Mouse (Mus musculus) right cerebral cortex, adult 18-20 months (tissue): Measurements from ENCODE around the gene Nek9.

Experiments
- DNase-seq: peaks from one replicate; pipeline ENCODE4 v3.0.0; 2022; ENCODE audit warnings: mixed read lengths

Gene Nek9

DNA sequence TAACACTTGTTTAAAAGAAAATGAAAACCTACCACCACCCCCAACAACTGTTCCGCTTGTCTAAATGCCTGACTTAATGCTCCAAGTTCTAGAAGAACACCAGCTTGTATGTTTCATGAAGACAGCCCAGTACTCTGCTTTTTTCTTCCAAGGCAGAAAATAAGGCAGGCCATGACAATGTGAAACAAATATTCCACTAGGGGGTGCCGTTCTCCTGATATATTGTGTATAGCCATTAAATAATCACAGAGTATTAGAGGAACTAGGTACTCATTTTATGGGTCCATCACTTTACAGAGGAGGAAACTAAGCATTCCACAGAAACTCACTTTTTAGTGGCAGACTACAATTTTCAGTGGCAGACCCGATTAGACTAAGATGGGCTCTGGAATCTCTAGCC, 7.2 kb upstream of the Nek9 start:
- peak; percentile 42 for DNase-seq

DNA sequence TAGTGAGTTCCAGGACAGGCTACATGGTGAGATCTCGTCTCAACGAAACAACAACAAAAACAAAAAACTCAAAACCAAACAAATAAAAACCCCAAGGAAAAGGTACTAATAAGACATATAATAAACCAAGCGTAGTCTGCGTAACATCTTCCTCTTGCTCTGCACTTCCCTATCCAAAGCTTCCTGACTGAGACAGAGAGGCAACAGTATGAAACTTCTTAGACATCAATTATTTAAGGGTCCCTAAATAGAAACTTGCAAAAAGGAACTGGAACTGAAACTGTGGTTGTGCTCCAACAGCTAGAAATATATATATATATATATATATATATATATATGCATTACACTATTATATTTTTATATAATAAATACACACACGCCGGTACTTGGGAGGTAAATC, 6.4 kb upstream of the Nek9 start:
- no peak for DNase-seq

- no peak for DNase-seq
Observed at GRCm38 (mm10) chr12:85344252-85344651, 5.1 kb upstream of the Nek9 start.

DNA sequence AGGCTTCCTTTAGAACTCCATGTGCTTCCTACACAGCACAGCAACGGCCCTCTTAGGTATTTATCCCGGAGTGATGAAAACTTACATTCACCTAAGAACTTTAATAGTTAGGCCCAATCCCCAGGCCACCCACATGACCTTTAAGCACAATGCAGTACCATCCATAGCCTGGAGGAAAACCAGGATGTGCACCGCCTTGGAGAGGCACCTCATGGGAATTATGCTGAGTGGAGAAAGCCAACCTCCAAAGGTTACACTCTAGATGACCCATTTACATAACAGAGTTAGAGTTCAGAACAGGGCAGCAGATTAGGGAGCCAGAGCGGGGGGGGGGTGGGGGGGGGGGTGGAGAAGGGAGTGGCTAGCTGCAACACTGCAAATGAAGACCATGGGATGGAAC, 3.1 kb upstream of the Nek9 start:
- no peak for DNase-seq

GRCm38 (mm10) chr12:85341131-85341530, 2.0 kb upstream of the Nek9 start:
- DNase-seq: peak; percentile 35

DNA sequence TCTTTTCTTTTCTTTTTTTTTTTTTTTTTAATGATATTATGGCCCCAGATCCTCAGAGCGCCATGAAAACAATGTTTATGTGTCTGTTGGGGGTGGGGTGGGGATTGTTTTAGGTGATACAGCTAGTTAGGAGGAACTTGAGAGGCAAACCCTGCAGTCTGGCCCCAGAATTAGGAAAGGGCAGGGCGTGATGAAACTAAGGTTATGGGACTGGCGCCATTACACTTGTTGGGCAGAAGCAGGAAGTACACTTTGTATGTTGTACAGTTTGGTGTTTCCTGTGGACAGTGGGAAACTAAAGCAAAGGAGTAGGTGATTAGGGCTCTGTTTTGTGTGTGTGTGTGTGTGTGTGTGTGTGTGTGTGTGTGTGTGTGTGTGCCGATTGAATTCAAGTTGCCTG, 785 bp upstream of the Nek9 start:
- no peak for DNase-seq

DNA sequence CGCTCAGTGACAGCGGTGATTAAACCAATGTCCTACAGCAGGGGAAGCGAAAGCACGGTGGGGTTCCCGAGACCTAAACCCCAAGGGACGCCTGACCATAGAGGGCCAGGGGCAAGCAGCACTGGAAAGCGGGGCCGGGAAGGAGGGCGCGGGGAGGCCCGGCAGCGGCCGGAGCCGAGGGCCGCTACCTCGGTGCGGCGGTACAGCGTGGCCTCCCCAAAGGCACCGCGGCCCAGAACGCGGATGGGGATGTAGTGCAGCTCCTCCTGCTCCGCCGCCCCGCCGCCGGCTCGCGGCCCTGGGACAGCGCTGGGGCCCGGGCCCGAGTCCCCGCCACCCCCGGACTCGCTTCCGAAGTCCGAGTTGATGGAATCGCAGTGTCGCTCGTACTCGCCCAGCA, 347 bp downstream of the Nek9 start:
- no peak for DNase-seq

- DNase-seq: no peak
Observed at GRCm38 (mm10) chr12:85337567-85338311, 1.4 kb downstream of the Nek9 start.

GRCm38 (mm10) chr12:85330153-85330552, 9.0 kb downstream of the Nek9 start:
- DNase-seq: no peak

DNA sequence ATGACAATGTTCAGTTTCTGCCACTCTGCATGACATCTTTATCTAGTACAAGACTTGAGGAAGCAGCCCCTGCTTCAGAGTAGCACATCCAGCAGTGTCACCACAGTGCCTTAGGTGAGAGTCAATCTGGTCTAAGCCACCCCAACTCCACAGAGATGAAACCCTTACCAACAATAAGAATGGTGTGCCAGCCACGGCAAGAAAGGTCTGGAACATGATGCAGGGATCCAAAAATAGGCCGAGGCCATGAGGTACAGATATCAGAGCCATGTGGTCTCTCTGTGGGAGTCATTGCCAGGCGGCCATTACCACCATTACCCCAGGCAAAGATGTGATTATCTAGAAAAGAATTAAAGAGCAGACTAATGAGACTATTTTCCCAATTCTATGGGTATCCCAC, 30.5 kb downstream of the Nek9 start:
- no peak for DNase-seq

DNA sequence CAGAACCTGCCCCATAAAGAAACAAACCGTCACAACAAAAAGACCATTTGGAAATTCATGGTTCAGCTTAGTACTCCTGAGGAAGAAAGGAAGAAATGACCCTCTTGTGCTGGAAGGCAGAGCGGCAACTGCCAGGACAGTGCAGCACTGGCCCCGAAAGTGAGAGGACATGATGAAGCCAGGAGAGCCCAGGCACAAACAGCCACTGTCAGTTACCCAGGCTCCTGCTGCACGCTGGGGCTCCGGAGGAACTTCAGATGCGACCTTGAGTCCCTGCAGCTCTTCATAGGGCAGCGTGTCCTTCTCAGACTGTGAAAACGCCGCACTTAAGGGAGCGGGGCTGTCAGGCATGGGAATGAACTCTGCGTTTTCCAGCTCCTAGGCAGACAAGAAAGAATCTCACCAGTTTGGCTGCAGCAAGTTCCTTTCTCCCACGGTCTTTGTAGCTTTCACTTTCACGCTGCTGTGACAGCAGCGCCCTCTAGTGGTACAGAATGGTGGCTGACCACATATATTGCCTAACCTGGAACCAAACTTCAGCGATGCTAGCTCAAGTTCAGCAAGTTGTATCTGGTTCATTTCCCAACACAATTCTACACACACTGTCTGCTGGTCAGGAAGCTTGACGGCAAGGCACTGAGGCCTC, 33.8 kb downstream of the Nek9 start:
- DNase-seq: peak; percentile 88

GRCm38 (mm10) chr12:85304725-85305124, 34.4 kb downstream of the Nek9 start:
- DNase-seq: no peak

GRCm38 (mm10) chr12:85303256-85303655, 35.9 kb downstream of the Nek9 start:
- DNase-seq: no peak

- DNase-seq: no peak
Observed at GRCm38 (mm10) chr12:85298835-85299180, 40.4 kb downstream of the Nek9 start.

DNA sequence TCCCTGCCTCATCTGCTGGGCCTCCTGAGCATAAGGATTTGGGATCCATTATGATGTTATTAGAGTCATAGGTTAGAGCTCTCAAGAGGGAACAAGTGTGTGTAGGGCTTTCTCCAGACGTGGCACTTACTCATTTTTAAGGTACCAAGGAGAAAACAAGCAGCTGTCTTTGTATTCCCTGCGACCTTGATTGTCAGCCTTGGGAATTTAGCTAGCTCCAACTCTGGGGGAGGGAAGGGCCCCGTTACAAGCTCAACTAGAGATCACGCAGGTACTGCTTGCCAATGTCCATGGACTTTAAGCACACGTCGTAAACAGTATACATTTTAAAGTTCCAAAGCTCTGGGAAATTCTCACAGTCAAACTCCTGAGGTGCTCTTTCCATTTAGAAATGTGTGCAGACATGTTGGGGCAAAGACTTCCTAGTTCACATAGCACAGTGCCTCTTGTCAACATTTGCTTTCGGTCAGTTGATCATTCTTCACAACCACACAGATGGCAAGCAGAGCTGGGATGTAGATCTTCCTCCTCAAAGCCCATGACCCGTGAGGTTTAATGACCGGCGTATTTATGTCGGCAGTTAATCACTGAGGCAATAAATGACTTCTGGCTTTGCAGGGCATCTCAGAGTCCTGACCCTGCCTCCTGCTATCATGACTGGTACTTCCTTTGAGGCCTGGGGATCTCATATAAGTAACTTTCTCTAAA, 40.9 kb downstream of the Nek9 start:
- DNase-seq: no peak

DNA sequence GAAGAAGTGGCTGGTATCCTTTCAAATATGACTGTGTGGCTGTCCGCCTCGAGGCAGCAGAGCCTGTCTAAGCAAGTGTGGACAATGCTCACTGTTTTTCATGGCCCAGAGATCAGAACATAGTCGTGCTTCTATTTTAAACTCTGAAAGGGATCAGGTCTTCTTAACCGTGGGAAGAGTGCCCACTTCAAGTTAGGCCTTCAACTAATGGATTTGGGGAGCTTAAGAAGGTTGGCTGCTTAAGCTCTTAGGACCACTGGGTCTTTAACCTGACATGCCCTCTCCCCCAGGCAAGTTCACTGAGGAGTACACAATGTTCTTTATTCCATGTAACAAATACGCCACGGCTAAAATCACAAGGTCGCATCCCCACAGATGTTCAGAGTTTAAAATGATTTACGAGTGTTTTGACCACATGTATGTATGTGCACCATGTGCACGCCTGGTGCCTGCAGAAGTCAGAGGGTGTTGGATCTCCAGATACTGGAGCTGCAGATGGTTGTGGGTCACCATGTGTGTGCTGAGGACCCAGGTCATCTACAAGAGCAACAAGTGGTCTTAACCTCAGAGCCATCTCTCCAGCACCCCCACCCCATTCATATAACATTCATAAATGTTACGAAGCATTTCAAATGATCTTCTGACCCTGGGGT, 41.7 kb downstream of the Nek9 start:
- DNase-seq: no peak

DNA sequence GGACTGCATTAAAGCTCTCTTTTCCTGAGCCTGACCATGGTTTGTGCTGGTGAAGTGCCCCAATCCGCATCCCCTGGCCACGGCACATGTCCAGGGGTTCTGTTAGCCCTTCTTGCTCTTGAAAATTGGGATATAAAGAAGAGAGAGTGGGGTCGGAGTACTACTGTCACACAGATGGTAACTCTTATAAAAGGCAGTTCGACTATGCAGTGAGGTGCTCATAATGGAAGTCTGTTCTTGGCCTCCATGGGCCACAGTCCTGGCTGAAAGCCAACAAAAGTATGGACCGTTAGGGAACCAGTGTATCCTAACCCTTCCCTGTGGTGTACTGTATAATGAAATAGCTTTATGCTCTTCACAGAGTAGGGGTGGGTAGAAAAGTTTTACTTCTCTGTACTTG, 42.2 kb downstream of the Nek9 start:
- no peak for DNase-seq

- DNase-seq: no peak
Observed at GRCm38 (mm10) chr12:85295506-85295905, 43.7 kb downstream of the Nek9 start.

DNA sequence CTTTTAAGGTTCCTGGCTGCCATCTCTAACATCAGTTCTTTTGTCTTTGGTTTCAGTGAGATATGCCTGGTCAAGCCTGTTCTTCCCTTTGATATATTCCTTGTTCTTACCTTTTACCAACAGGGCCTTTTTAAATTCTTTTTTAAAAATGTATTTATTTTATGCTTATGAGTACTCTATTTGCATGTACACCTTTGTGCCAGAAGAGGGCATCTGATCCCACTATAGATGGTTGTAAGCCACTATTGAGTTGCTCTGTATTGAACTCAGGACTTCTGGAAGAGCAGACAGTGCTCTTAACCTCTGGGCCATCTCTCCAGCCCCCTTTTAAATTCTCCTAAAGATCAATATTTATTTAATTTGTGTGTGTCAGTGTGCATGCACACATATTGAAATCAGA, 46.3 kb downstream of the Nek9 start:
- no peak for DNase-seq

GRCm38 (mm10) chr12:85292288-85292687, 46.9 kb downstream of the Nek9 start:
- no peak for DNase-seq

DNA sequence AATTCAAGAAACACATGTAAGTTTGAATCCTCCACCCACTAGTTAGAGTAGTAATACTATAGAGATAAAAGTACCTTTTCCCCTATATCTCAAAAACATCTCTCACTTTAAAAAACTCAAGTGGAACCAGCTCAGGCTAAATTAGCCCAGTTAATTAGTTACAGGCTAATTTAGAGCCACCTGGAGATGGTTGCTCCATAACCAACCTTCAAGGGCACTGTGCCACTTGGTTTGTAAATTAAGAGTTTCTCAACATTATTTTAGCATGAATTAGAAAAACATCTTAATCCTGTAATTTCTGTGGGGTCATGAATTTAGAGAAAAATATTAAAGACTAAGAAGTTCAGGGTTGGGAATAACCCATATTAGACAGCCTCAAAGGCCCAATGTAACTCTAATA, 47.6 kb downstream of the Nek9 start:
- no peak for DNase-seq

DNA sequence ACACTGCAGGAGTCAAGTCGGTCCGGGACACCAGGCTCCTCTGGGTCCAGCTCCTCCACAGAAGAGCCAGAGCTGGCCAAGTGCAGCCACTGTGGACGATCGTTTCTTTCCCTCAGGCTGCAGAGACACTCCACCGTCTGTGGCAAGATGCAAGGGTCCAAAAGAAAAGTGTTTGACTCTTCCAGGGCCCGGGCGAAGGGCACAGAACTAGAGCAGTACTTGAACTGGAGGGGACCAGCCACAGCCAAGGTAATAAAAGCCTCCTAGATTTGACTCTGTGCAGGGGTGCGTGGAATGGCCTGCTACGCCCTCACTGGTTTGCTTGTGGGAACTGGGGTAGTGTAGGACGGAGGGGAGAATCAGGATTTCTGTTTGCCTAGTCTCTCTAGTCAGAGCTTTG, 48.5 kb downstream of the Nek9 start:
- DNase-seq: no peak

- DNase-seq: no peak
Observed at GRCm38 (mm10) chr12:85289157-85290000, 49.8 kb downstream of the Nek9 start.
